Mouse (Mus musculus) thymus, adult 2 months (tissue): ENCODE measurements around the gene Siglecg.

Experiments used
- CTCF ChIP-seq: fragments of 200-500 bp; IDR thresholded peaks from 2 replicates; pipeline ENCODE4 v1.5.1; 2012; ENCODE audit warnings: mild to moderate bottlenecking, control low read depth, low read length, moderate library complexity, borderline replicate concordance; ENCODE audit not compliant: control insufficient read depth, poor library complexity, insufficient read depth; ENCODE audit errors: extremely low read depth
- POLR2A ChIP-seq: fragments of 200-500 bp; IDR thresholded peaks from 2 replicates; pipeline ENCODE4 v1.6.1; 2012; ENCODE audit warnings: mild to moderate bottlenecking, low read length, control low read depth, moderate library complexity; ENCODE audit not compliant: control insufficient read depth, poor library complexity, insufficient read depth; ENCODE audit errors: extremely low read depth

DNA sequence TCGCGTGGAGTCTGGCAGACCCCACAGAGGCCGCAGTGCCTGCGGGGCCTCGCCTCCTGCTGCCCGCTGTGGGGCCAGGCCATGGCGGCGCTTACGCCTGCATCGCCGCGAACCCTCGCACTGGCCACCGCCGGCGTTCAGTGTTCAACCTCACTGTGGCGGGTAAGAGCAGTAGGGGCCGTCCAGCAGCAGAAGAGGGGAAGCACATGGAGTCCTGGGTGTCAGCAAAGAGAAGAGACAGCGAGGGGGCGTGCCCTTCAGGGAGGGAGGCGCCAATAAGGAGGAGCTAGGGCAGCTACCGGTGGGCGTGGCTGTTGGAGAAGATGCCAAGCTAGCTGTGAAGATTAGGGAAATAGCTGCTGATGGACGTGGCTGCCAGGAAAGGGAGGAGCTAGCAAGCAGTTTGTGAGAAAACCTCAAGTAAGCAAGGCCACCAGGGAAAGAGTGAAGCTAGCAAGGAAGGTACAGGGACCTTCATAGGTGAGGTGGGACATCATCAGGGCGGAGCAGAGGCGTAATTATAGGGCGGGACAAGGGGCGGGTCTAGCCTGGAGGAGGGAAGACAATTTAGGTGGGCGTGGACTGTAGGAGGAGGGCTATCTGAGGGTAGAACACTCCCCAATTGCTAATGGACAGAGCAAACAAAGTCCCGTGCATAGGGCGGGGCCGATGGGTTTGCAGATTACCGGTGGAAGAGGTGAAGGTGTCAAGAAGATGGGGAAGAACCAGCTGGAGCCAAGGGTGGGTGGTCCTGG is 57.5 kb downstream of the Siglecg start:
- TF ChIP-seq CTCF (0 out of 2 replicates have a peak, but pooled peaks have one; percentile 55), POLR2A (no peak)
